Mouse (Mus musculus) liver, adult (tissue): Measurements from ENCODE around the gene Lig3.
A peak's percentile ranks its signal among the peaks of the same experiment; 100 is the strongest.

ENCODE experiments used
- GATA4 ChIP-seq: IDR thresholded peaks from 2 replicates; pipeline ENCODE4 v1.6.1; 2014; ENCODE audit warnings: mild to moderate bottlenecking, low read length; ENCODE audit not compliant: insufficient replicate concordance

Gene Lig3

DNA sequence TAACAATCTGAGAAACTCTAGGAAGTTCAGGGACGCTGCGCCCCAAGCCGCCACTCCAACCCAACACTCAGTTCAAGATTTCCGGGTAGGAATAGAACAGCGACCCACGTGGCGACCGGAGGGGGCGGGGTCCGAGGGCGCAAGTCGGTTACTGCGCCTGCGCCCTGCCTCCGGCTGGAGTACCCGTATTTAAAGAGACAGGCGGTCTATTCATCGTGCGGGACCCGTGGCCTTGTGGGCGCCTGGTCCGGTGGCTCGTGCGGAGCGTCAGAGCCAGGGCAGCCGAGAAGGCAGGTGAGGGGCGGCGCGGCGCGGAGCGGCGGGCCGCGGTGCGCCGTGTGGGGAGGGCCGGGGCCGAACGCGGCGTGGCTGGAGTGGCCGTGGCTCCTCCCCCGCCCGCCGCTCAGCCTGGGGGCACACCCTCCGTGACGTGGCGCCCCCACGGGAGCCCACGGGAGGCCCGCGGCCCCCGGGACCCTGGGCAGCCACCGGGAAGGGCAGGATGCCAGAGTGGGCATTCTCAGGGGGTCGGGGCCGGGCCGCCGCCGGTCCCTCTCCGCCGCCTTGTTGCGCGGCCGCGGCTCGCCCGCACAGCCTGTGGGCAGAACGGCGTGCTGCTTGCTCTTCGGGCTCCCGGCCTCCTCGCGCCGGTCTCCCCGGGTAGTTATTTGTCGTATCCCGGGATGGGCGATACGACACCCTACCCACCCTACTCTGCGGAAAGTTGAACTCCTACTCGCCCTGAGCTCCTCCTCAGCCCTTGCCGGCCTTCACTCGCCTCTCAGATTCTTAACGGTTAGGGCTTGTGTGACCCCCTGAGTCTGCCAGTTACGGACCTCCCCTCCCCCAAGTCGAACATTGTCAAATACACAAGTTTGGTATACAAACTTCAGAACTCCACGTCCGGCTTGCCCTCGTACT, at the start of gene Lig3:
Lig3 (plus strand) TSS at position 126 of the 921 bp plus-strand sequence.
- TF ChIP-seq GATA4: no peak

DNA sequence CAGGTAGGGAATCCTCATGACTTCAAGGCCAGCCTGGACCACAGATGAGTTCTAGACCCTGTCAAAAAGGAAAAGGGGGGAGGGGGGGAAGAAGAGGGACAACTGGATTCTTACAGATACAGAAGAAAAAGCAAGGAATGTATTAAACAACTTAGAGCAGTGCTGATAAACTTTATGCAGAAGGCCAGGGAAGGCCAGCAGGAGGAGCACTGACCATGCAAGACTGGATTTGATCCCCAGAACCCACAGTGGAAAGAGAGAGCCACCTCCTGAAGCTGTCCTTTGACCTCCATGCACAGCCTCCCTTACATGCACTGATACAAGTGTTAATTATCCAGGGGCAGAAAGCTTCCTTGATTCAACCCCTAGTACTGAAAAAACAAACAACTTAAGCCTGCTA, 46.7 kb upstream of the Lig3 start:
- TF ChIP-seq GATA4: no peak

DNA sequence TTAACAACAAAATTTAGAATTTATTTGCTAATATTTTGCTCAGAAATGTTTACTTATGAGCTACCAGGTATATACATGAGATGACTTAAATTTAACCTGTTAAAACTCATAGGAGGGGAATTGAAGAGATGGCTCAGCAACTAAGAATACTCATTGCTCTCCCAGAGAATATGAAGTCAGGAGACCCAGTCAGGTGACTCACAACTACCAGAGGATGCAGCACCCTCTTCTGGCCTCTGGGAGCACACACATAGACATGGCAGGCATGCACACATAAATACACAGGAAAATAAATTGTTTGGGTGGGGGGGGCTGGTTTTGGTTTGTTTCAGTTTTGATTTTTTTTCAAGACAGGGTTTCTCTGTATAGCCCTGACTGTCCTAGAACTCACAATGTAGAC, 41.9 kb upstream of the Lig3 start:
- no peak for TF ChIP-seq GATA4

DNA sequence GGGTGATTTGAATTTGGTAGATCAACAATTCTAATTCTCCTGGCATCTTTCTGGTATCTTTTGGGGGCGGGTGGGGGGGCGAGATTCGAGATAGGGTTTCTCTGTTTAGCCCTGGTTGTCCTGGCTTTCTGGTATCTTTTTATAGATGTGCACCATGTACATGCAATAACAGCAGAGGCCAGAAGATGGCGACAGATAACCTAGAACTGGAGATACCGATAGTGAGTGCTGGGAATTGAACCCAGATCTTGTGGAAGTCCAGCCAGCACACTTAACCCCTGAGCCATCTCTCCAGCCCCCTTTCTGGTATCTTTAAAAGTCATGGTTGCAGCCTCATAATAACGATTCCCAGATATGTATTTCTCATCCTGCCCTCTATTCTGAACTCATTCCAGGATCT, 34.8 kb upstream of the Lig3 start:
- TF ChIP-seq GATA4: peak; percentile 52; the same call in 1 of the 2 replicates

DNA sequence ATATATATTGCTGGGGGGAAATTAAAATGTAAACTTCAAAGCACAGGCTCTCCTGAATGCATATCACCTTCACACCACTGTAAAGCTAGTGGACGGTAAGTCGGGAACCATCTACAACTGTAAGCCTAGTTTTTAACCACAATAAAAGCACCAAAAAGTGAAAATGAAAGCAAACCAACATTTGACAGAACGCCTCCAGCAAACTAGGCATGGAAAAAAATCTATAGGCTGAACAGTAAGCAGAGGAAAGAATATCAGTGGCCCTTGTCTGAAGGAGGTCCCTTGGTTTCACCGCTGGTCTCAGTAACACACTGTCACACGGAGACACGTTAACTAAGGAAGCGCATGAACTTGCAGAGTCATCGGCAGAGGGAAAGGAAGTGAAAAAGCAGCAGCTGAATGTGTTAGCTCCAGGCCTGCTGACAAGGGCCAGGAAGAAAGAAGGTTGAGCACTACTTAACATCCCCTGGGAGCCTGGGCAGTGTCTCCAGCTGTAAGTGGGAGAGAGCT, 34.0 kb upstream of the Lig3 start:
- no peak for TF ChIP-seq GATA4

DNA sequence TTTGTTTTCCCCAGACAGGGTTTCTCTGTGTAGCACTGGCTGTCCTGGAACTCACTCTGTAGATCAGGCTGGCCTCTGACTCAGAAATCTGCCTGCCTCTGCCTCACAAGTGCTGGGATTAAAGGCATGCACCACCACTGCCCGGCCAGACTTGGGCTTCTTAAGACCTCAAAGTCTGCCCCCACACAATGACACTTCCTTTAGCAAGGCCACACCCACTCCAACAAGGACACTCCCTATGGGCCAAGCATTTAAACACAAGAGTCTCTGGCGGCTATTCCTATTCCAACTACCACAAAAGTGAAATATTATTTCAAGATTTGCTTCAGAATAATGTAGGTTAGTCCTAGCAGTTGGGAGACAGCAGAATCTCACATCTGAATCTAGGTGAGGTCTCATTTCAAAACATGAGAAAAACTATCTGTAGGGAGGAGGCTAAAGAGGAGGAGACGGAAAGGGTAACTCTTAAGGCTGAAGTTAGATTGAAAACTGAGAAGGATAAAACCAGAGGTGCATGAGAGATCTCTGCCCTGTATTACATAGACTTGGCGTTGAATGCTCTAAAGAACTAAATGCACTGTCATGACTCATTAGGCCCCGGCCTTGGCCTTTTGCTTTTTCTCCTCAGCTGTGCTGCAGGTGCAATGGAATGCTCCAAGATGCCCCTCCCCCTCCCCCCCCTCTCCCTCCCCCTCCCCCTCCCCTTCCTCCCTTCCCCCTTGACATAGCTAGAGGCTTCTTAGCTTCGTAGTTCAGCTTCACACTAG, 28.4 kb upstream of the Lig3 start:
- no peak for TF ChIP-seq GATA4

DNA sequence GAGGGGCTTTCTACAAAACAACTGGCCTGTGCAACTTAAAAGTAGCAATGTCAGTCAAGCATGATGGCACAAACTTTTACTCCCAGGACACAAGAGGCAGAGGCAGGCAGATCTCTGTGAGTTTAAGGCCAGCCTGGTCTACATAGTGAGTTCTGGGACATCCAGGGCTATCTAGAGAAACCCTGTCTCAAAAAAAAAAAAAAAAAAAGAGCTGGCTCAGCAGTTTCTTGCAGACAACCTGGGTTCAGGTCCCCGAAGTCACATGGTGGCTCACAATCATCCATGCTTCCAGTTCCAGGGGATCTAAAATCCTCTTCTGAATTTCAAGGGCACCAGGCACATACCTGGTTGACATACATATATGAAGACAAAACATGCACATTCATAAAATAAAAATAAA, 25.0 kb upstream of the Lig3 start:
- no peak for TF ChIP-seq GATA4

DNA sequence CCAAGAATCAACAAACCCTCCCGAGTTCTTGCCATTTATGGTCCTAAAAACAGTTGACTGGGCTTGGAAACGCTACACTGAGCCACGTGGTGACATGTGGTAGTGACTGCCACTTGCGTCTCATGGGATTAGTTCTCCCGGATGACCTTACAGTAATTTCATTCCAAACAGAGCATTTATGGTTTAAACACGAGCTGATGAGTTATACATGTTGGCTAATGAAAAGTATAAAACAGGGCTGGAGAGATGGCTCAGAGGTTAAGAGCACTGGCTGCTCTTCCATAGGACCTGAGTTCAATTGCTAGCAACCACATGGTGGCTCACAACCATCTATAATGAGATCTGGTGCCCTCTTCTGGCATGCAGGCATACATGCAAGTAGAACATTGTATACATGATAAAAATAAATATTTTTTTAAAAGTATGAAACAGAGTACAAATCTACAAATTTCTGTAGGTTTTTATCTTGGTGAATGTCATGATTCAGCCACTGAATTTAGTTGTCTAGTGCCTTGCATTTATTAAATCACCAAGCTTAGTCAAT, 18.6 kb upstream of the Lig3 start:
- TF ChIP-seq GATA4: no peak

DNA sequence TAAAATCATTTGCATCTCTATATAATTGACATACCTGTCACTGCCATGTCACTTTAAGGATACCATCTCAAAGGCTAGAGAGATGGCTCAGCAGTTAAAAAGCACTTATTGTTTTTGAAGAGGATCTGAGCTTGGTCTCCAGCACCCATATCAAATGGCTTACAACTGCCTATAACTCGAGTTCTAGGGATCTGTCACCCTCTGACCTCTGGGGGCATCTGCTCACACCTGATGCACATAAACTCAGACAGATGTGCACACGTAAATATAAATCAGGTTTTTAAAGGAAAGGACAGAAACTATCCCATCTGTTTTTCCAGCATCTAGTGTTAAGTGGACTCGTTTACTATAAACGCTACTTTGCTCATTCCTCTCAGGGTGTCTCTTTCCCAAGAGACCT, 17.6 kb upstream of the Lig3 start:
- no peak for TF ChIP-seq GATA4

DNA sequence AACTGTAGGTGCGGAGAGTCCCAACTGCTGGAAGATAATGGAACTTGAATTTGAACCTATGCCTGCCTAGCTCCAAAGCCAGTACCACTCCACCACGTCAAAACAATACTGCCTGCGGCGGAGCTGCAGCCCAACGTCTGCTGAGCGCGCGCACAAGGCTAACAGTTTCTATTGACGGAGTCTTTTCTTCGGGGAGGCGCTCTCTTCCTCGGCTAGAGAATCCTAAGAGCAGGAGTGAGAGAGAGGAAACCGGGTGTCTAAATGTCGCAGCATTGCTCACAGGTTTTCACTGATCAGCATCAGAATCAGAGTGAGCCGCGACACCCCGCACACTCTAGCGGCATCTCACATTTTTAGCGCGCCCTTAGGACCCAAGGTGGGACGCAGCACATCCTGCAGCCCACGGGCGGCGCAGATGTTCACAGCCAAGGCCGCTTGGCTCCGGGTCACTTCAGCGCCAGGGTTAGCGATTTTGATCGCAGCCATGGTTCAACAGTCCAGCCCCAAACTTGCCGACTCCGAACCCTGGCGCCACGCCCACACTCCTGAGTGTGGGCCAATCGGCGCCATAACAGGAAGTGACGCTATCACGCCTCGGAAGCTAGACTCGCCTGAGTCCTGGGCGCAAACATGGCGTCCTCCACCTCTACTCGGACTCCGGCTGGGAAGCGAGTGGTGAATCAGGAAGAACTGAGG, 17.0 kb upstream of the Lig3 start, which contains the start of the genes Cct6b and Zfp830:
Cct6b (minus strand) TSS at position 580 of the 696 bp plus-strand sequence.
Zfp830 (plus strand) TSS at position 604 of the 696 bp plus-strand sequence.
- peak; percentile 48; the same call in 1 of the 2 replicates for TF ChIP-seq GATA4

DNA sequence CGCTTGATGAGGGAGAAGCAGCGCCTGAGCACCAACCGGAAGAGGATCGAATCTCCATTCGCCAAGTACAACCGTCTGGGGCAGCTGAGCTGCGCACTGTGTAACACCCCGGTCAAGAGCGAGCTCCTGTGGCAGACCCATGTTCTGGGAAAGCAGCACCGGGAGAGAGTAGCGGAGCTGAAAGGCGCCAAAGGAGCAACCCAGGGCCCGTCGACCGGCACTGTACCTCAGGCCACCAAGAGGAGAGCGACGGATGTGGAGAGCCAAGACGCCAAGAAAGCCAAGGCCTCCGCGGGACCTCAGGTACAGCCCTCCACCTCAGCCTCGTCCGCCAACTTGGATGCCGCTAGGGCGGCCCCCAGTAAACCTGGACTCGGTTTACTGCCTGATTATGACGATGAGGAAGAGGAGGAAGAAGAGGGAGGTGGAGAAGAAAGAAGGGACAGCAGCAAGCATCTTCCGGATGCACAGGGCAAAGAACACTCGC, 16.4 kb upstream of the Lig3 start:
- TF ChIP-seq GATA4: no peak

DNA sequence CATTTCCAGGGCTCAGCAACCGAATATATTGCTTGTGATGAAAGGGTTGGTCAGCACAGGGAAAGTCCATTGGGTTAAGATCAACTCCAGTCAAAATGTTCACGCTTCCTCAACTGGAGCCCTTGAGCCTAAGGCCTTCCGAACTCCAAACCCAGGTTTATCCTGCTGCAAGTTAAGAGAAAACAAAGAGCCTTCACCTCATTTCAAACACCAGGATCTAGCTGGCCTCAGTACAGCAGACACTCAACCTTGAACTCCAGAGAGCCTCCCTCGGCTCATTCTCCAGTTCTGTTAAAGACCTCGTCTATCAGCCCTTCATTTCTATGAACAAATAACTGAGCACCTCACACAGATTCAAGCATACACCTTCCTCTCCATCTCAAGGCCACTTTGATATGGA, 774 bp upstream of the Lig3 start:
- TF ChIP-seq GATA4: no peak

DNA sequence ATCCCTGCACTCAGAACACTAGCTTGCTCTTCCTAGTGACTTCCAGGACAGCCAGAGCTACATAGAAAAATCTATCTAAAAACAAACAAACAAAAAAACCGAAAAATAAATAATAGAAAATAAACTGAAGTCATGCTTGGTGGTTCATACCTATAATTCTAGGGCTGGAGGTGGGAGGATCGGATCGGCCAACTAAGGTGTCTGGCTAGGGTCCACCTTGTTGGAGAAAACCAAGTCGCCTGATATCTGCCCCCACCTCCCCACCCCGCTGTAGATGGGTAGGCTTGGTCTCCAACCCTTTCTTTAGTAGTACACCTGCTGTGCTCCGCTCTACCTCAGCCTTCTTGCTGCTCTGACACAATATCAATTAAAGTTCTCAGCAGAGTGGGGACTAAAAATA, 1.3 kb downstream of the Lig3 start:
- no peak for TF ChIP-seq GATA4

DNA sequence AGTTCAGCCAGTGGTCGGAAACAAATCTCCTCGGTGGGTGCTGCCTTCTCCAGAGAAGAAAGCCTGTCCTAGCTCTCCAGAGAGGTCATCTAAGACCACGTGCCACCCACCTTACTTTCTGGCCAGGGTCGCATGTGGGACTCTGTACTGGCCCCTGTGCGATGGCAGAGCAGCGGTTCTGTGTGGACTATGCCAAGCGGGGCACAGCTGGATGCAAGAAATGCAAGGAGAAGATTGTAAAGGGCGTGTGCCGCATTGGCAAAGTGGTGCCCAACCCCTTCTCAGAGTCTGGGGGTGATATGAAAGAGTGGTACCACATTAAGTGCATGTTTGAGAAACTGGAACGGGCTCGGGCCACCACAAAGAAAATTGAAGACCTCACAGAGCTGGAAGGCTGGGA, 2.5 kb downstream of the Lig3 start:
- no peak for TF ChIP-seq GATA4

DNA sequence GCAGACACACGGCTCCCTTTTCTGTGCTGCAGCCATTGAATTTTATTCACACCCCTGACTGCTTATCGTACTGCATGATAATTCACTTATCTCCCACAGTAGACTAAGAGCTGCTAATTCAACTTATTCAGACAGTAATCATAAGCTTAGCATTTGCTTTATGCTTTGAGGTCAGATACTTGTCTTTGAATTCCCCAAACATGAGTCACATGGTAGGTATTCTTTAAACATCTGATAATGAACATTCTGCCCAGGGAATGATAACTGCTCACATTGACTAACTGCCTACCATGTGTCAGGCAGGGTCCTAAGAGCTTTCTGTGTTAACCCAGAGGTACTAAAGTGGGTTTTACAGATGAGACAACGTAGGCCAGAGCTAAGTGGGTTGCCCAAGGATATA, 25.7 kb downstream of the Lig3 start:
- TF ChIP-seq GATA4: no peak
